Comparison of ENCODE assay signal across 11 mouse cellular contexts in genomic region chr5:138256966-138257584, GRCm38 (mm10). TPM values are rescaled to one million over a fixed set of nuclear protein-coding genes. Genes with fewer than 3 reads are reported as not detected.
DNase-seq lines count a peak whose midpoint lies in the region; ATAC-seq and TF ChIP-seq lines count a peak whose summit lies in the region.
"Had no signal": no experiment of that assay in that cellular context is flagged by ENCODE, and none has a peak within 500 bp of the region (broad histone marks: within the 10 kb centered on the region; RNA-seq: fewer than 3 reads in every experiment).

No protein-coding gene starts in this region.

- no peak overlapping the region for H3K4me2 ChIP-seq in stomach, embryonic 15.5 days
- H3K4me2 ChIP-seq in stomach, postnatal 0 days (replicated peaks; ENCODE audit: low read depth): no peak overlapping the region
- H3K4me2 ChIP-seq in liver, embryonic 14.5 days (ENCODE audit: low read depth): peak overlapping the region; percentile 26

- no peak overlapping the region for H3K9ac ChIP-seq in stomach, embryonic 15.5 days
- H3K9ac ChIP-seq in stomach, postnatal 0 days (ENCODE audit: low read length): no peak overlapping the region
- H3K9ac ChIP-seq in liver, embryonic 14.5 days (replicated peaks): no peak overlapping the region

- no peak overlapping the region for H3K27ac ChIP-seq in heart, embryonic 10.5 days
- peak overlapping the region; percentile 36; the same call in 1 of the 2 replicates for H3K27ac ChIP-seq in stomach, embryonic 15.5 days
- H3K27ac ChIP-seq in stomach, postnatal 0 days (replicated peaks): no peak overlapping the region
- no peak overlapping the region; the same call in 1 of the 2 replicates for H3K27ac ChIP-seq in liver, embryonic 14.5 days

- H3K4me1 ChIP-seq in heart, embryonic 10.5 days: peaks cover 53% of the 10 kb centered on the region
- H3K4me1 ChIP-seq in stomach, embryonic 15.5 days: peaks cover 16% of the 10 kb centered on the region
- 0 out of 2 replicates have a peak, but pooled peaks cover 5% of the 10 kb centered on the region for H3K4me1 ChIP-seq in stomach, postnatal 0 days (replicated peaks; ENCODE audit: control insufficient read depth, insufficient read depth)
- peaks cover 18 to 33% of the 10 kb centered on the region in 2 experiments for H3K4me1 ChIP-seq in liver, embryonic 14.5 days (replicated peaks; ENCODE audit: control insufficient read depth in 2 of 2, insufficient read depth in 2 of 2, low read length in 1 of 2)

- peak; percentile 92 for DNase-seq in heart, adult 11 months
- no peak for DNase-seq in heart, embryonic 10.5 days (ENCODE audit: low spot score)
- no peak for DNase-seq in stomach, postnatal 0 days (ENCODE audit: low spot score)
- no peak for DNase-seq in liver, embryonic 14.5 days (ENCODE audit: low read depth in 3 of 3, low spot score in 3 of 3)
- DNase-seq in splenic B cell, adult 2 months (ENCODE audit: low read depth, low spot score): peak; percentile 59
- DNase-seq in ovary, adult 18-20 months (ENCODE audit: low spot score): no peak
- DNase-seq: heart, postnatal 14 days had no signal

- TF ChIP-seq CTCF in stomach, postnatal 0 days (IDR thresholded peaks at IDR 0.05; ENCODE audit: low read depth): no peak
- TF ChIP-seq CTCF in liver, embryonic 14.5 days (IDR thresholded peaks at IDR 0.05; ENCODE audit: low read depth): no peak

- H3K27me3 ChIP-seq in heart, embryonic 10.5 days (ENCODE audit: insufficient read depth, poor library complexity, severe bottlenecking): no peaks in the 10 kb centered on the region
- no peaks in the 10 kb centered on the region for H3K27me3 ChIP-seq in stomach, embryonic 15.5 days (replicated peaks)
- no peaks in the 10 kb centered on the region for H3K27me3 ChIP-seq in stomach, postnatal 0 days (ENCODE audit: control insufficient read depth, insufficient read depth, low read length)
- H3K27me3 ChIP-seq in liver, embryonic 14.5 days (ENCODE audit: control insufficient read depth, insufficient read depth, low read length): no peaks in the 10 kb centered on the region
- no peaks in the 10 kb centered on the region for H3K27me3 ChIP-seq in splenic B cell, adult 2 months (ENCODE audit: control insufficient read depth, insufficient read depth, low read length, poor library complexity, severe bottlenecking)
- H3K27me3 ChIP-seq: forebrain, embryonic 15.5 days; midbrain, embryonic 12.5 days had no signal

- H3K36me3 ChIP-seq in heart, embryonic 10.5 days: peaks cover 41% of the 10 kb centered on the region
- peaks cover 21% of the 10 kb centered on the region; the same call in 1 of the 2 replicates for H3K36me3 ChIP-seq in stomach, embryonic 15.5 days
- H3K36me3 ChIP-seq in stomach, postnatal 0 days (ENCODE audit: control insufficient read depth, insufficient read depth, low read length): peaks cover 10% of the 10 kb centered on the region; the same call in 1 of the 2 replicates
- H3K36me3 ChIP-seq in liver, embryonic 14.5 days (replicated peaks; ENCODE audit: control insufficient read depth, insufficient read depth, low read depth): peaks cover 6% of the 10 kb centered on the region
- H3K36me3 ChIP-seq in splenic B cell, adult 2 months (ENCODE audit: control insufficient read depth, insufficient read depth, low read length, poor library complexity, severe bottlenecking): peaks cover 11% of the 10 kb centered on the region

- H3K9me3 ChIP-seq in heart, embryonic 10.5 days: no peaks in the 10 kb centered on the region
- H3K9me3 ChIP-seq in stomach, embryonic 15.5 days: no peaks in the 10 kb centered on the region
- H3K9me3 ChIP-seq in stomach, postnatal 0 days (ENCODE audit: control insufficient read depth, low read length): no peaks in the 10 kb centered on the region
- H3K9me3 ChIP-seq in liver, embryonic 14.5 days (ENCODE audit: control insufficient read depth, low read length): no peaks in the 10 kb centered on the region
- H3K9me3 ChIP-seq: forebrain, embryonic 15.5 days; midbrain, embryonic 12.5 days had no signal

- WGBS in heart, embryonic 10.5 days: 79% methylated on average over 10 of the region's 10 CpGs
- 81% methylated on average over 10 of the region's 10 CpGs for WGBS in stomach, embryonic 15.5 days
- 89% methylated on average over 10 of the region's 10 CpGs for WGBS in stomach, postnatal 0 days
- WGBS in liver, embryonic 14.5 days (ENCODE audit: insufficient replicate concordance): 34% methylated on average over 10 of the region's 10 CpGs

- no peak for TF ChIP-seq EP300 in stomach, postnatal 0 days (optimal IDR thresholded peaks at IDR 0.05)
- TF ChIP-seq EP300 in liver, embryonic 14.5 days (IDR thresholded peaks at IDR 0.05; ENCODE audit: low read depth): no peak

- no peak for ATAC-seq in stomach, embryonic 15.5 days (ENCODE audit: insufficient read depth, low FRiP score, low read depth)
- ATAC-seq in stomach, postnatal 0 days (ENCODE audit: low FRiP score, low TSS enrichment): no peak
- ATAC-seq in liver, embryonic 14.5 days (ENCODE audit: insufficient read depth): no peak
- ATAC-seq in cerebellum, adult (ENCODE audit: insufficient number of reproducible peaks, low FRiP score, low TSS enrichment): no peak
- ATAC-seq: forebrain, embryonic 15.5 days had no signal

- no peak overlapping the region for H3K4me3 ChIP-seq in heart, embryonic 10.5 days
- no peak overlapping the region for H3K4me3 ChIP-seq in stomach, embryonic 15.5 days (replicated peaks)
- no peak overlapping the region for H3K4me3 ChIP-seq in stomach, postnatal 0 days (ENCODE audit: low read depth, low read length)
- H3K4me3 ChIP-seq in liver, embryonic 14.5 days (ENCODE audit: insufficient read depth in 1 of 2, low read depth in 2 of 2, low read length in 2 of 2): no peak overlapping the region

RNA-seq across cellular contexts. Expression of gene Lamtor4, which starts 1.8 kb away (rescaled TPM):
- 69.9 and 77.7 TPM in 2 replicates for polyA plus RNA-seq in heart, embryonic 10.5 days (2016; fragmentation: Nextera tagmentation; extraction: Ambion mirVana)
- polyA plus RNA-seq in stomach, embryonic 15.5 days (2015; fragmentation: Nextera tagmentation; extraction: Ambion mirVana): 71.9 and 74.1 TPM in 2 replicates
- 88.3 and 91.0 TPM in 2 replicates for polyA plus RNA-seq in stomach, postnatal 0 days (2015; fragmentation: Nextera tagmentation; extraction: Ambion mirVana)
- polyA plus RNA-seq in liver, embryonic 14.5 days (2012; rRNA removed): 26.2 and 36.3 TPM in 2 replicates
- polyA plus RNA-seq in liver, embryonic 14.5 days (2014; fragmentation: Nextera tagmentation; extraction: Ambion mirVana): 35.5 and 35.6 TPM in 2 replicates

RNA-seq across cellular contexts. Expression of gene BC037034, which starts 6.8 kb away (rescaled TPM):
- 4.8 and 8.7 TPM in 2 replicates for polyA plus RNA-seq in heart, embryonic 10.5 days (2016; fragmentation: Nextera tagmentation; extraction: Ambion mirVana)
- polyA plus RNA-seq in stomach, embryonic 15.5 days (2015; fragmentation: Nextera tagmentation; extraction: Ambion mirVana): 5.5 and 6.1 TPM in 2 replicates
- polyA plus RNA-seq in stomach, postnatal 0 days (2015; fragmentation: Nextera tagmentation; extraction: Ambion mirVana): 2.4 and 3.3 TPM in 2 replicates
- 22.4 and 27.6 TPM in 2 replicates for polyA plus RNA-seq in liver, embryonic 14.5 days (2012; rRNA removed)
- 1.9 and 2.5 TPM in 2 replicates for polyA plus RNA-seq in liver, embryonic 14.5 days (2014; fragmentation: Nextera tagmentation; extraction: Ambion mirVana)

RNA-seq across cellular contexts. Expression of gene Gal3st4, which starts 15.6 kb away (rescaled TPM):
- polyA plus RNA-seq in heart, embryonic 10.5 days (2016; fragmentation: Nextera tagmentation; extraction: Ambion mirVana): 1.4 and 1.6 TPM in 2 replicates
- 1.9 and 2.0 TPM in 2 replicates for polyA plus RNA-seq in stomach, embryonic 15.5 days (2015; fragmentation: Nextera tagmentation; extraction: Ambion mirVana)
- polyA plus RNA-seq in stomach, postnatal 0 days (2015; fragmentation: Nextera tagmentation; extraction: Ambion mirVana): 3.6 and 4.5 TPM in 2 replicates
- polyA plus RNA-seq in liver, embryonic 14.5 days (2012; rRNA removed): 0.01 TPM in 1 of 2 replicates, not detected in the other
- polyA plus RNA-seq in liver, embryonic 14.5 days (2014; fragmentation: Nextera tagmentation; extraction: Ambion mirVana): 0.14 and 0.18 TPM in 2 replicates

RNA-seq across cellular contexts. Expression of gene Gm43720, which starts 22.7 kb away (rescaled TPM):
- polyA plus RNA-seq in heart, embryonic 10.5 days (2016; fragmentation: Nextera tagmentation; extraction: Ambion mirVana): 0.07 and 0.16 TPM in 2 replicates
- polyA plus RNA-seq in stomach, embryonic 15.5 days (2015; fragmentation: Nextera tagmentation; extraction: Ambion mirVana): 0.13 and 0.17 TPM in 2 replicates
- 0.17 and 0.36 TPM in 2 replicates for polyA plus RNA-seq in stomach, postnatal 0 days (2015; fragmentation: Nextera tagmentation; extraction: Ambion mirVana)
- not detected in 2 replicates for polyA plus RNA-seq in liver, embryonic 14.5 days (2012; rRNA removed)
- polyA plus RNA-seq in liver, embryonic 14.5 days (2014; fragmentation: Nextera tagmentation; extraction: Ambion mirVana): 0.01 and 0.04 TPM in 2 replicates
- polyA plus RNA-seq: midbrain, embryonic 12.5 days had no signal

RNA-seq across cellular contexts. Expression of gene Gpc2, which starts 22.7 kb away (rescaled TPM):
- polyA plus RNA-seq in heart, embryonic 10.5 days (2016; fragmentation: Nextera tagmentation; extraction: Ambion mirVana): 11.1 and 18.0 TPM in 2 replicates
- 14.3 and 19.8 TPM in 2 replicates for polyA plus RNA-seq in stomach, embryonic 15.5 days (2015; fragmentation: Nextera tagmentation; extraction: Ambion mirVana)
- 1.8 and 2.3 TPM in 2 replicates for polyA plus RNA-seq in stomach, postnatal 0 days (2015; fragmentation: Nextera tagmentation; extraction: Ambion mirVana)
- 1.7 and 2.5 TPM in 2 replicates for polyA plus RNA-seq in liver, embryonic 14.5 days (2012; rRNA removed)
- polyA plus RNA-seq in liver, embryonic 14.5 days (2014; fragmentation: Nextera tagmentation; extraction: Ambion mirVana): not detected in 2 replicates

Comparison
In these comparisons a context has a peak if more than half of its experiments do, and no peak if none do; other contexts are left out.
1. DNase-seq: peak in heart, adult 11 months (single experiment) and splenic B cell, adult 2 months (single experiment); none in heart, embryonic 10.5 days (single experiment), stomach, postnatal 0 days (single experiment), liver, embryonic 14.5 days (0 of 3) and ovary, adult 18-20 months (single experiment).